Mouse (Mus musculus) spleen, adult 12 weeks (tissue): ENCODE measurements around the gene Epha7.

Experiments
- DNase-seq: peaks from one replicate; pipeline ENCODE4 v3.0.0; 2022; ENCODE audit warnings: low spot score

The Epha7 gene

GRCm38 (mm10) chr4:28812691-28813289 is at the start of gene Epha7:
Gene Epha7 (plus strand): TSS chr4:28813131.
- DNase-seq: peak; percentile 11

GRCm38 (mm10) chr4:28783961-28784360 is 29.0 kb upstream of the Epha7 start:
- no peak for DNase-seq

- no peak for DNase-seq
These were observed 4.1 kb upstream of the Epha7 start for GRCm38 (mm10) chr4:28808800-28809199.

- no peak for DNase-seq
These were observed 3.2 kb upstream of the Epha7 start for GRCm38 (mm10) chr4:28809703-28810102.

- no peak for DNase-seq
These were observed 882 bp downstream of the Epha7 start for GRCm38 (mm10) chr4:28813551-28814475.

- no peak for DNase-seq
These were observed 1.5 kb downstream of the Epha7 start for GRCm38 (mm10) chr4:28814476-28814815.

- DNase-seq: no peak
These were observed 2.1 kb downstream of the Epha7 start for GRCm38 (mm10) chr4:28814816-28815620.

GRCm38 (mm10) chr4:28815621-28815920 is 2.6 kb downstream of the Epha7 start:
- DNase-seq: no peak

- no peak for DNase-seq
These were observed 10.7 kb downstream of the Epha7 start for GRCm38 (mm10) chr4:28823616-28824015.

- DNase-seq: no peak
These were observed 11.7 kb downstream of the Epha7 start for GRCm38 (mm10) chr4:28824616-28825015.

- no peak for DNase-seq
These were observed 24.7 kb downstream of the Epha7 start for GRCm38 (mm10) chr4:28837669-28838068.

- no peak for DNase-seq
These were observed 33.4 kb downstream of the Epha7 start for GRCm38 (mm10) chr4:28846311-28846710.

GRCm38 (mm10) chr4:28850388-28850787 is 37.5 kb downstream of the Epha7 start:
- no peak for DNase-seq

- DNase-seq: no peak
These were observed 50.1 kb downstream of the Epha7 start for GRCm38 (mm10) chr4:28862845-28863666.

- DNase-seq: no peak
These were observed 53.5 kb downstream of the Epha7 start for GRCm38 (mm10) chr4:28866411-28866810.

GRCm38 (mm10) chr4:28871615-28872014 is 58.7 kb downstream of the Epha7 start:
- no peak for DNase-seq

- no peak for DNase-seq
These were observed 68.5 kb downstream of the Epha7 start for GRCm38 (mm10) chr4:28881271-28882044.

GRCm38 (mm10) chr4:28889630-28890029 is 76.7 kb downstream of the Epha7 start:
- DNase-seq: no peak

- no peak for DNase-seq
These were observed 77.2 kb downstream of the Epha7 start for GRCm38 (mm10) chr4:28890102-28890501.

GRCm38 (mm10) chr4:28895480-28895879 is 82.5 kb downstream of the Epha7 start:
- no peak for DNase-seq

GRCm38 (mm10) chr4:28899373-28899772 is 86.4 kb downstream of the Epha7 start:
- DNase-seq: no peak
